Mouse (Mus musculus) left cerebral cortex, postnatal 14 days (tissue): ENCODE data around the gene Bcdin3d. TPM values are rescaled to one million over a fixed set of nuclear protein-coding genes. Genes with fewer than 3 reads are reported as not detected.

Source experiments
- DNase-seq, 2 experiments: peaks; one replicate each; pipeline ENCODE4 v3.0.0; 2021 to 2022; ENCODE audit warnings: low spot score in 2 of 2, mixed read lengths in 1 of 2
- intact Hi-C: fragments of 180-260 bp; cut with DNase I; formaldehyde crosslinking; loops from one replicate; pipeline ENCODE4 v1.15.1; 2025
- total RNA-seq, 2 experiments: library from RNA; stranded (reverse); gene quantifications; 2 replicates each; pipeline ENCODE4 v1.2.3; 2021

Gene Bcdin3d
- total RNA-seq, 2 experiments from 2014 or later: 4.7 to 4.8 TPM

- intact Hi-C loops: no loop called here
- no peak for DNase-seq
Observed at GRCm38 (mm10) chr15:99420101-99420500, 54.4 kb downstream of the Bcdin3d start.

Other genes with a start within 250 kb of the Bcdin3d start
- gene Kcnh3, start 249.9 kb downstream of the Bcdin3d start, total RNA-seq: 100 to 1,000 TPM; 161 to 175 TPM
- 10 to 100 TPM; 93.7 to 99.6 TPM for gene Mcrs1, start 222.8 kb downstream of the Bcdin3d start, total RNA-seq
- gene Prpf40b, start 179.6 kb downstream of the Bcdin3d start, total RNA-seq: 10 to 100 TPM; 95.4 to 99.5 TPM
- 1 to 10 TPM; 1.7 to 2.2 TPM for gene Fam186b, start 178.8 kb downstream of the Bcdin3d start, total RNA-seq
- 10 to 100 TPM; 11.3 to 13.4 TPM for gene Fmnl3, start 104.2 kb downstream of the Bcdin3d start, total RNA-seq
- gene Tmbim6, start 81.8 kb downstream of the Bcdin3d start, total RNA-seq: 100 to 1,000 TPM; 330 to 349 TPM
- 10 to 100 TPM; 27.6 to 35.6 TPM for gene Nckap5l, start 17.0 kb downstream of the Bcdin3d start, total RNA-seq
- gene Faim2, start 53.4 kb upstream of the Bcdin3d start, total RNA-seq: 100 to 1,000 TPM; 220 to 261 TPM
- gene Aqp2, start 104.3 kb upstream of the Bcdin3d start, total RNA-seq: under 1 TPM in 1 of 2 experiments, not detected in 1; 0.33 TPM
- 1 to 10 TPM in 1 of 2 experiments, under 1 TPM in 1; 0.93 to 1.4 TPM for gene Aqp5, start 116.1 kb upstream of the Bcdin3d start, total RNA-seq
- gene Aqp6, start 126.7 kb upstream of the Bcdin3d start, total RNA-seq: under 1 TPM; 0.44 to 0.48 TPM
- 1 to 10 TPM; 9.2 to 10.0 TPM for gene Racgap1, start 176.9 kb upstream of the Bcdin3d start, total RNA-seq
- 10 to 100 TPM; 83.1 to 91.8 TPM for gene Asic1, start 195.6 kb upstream of the Bcdin3d start, total RNA-seq
- 100 to 1,000 TPM; 142 to 143 TPM for gene Smarcd1, start 227.4 kb upstream of the Bcdin3d start, total RNA-seq
- 1 to 10 TPM; 5.6 to 8.1 TPM for gene Gm17349, start 230.8 kb upstream of the Bcdin3d start, total RNA-seq
- gene Gpd1, start 242.8 kb upstream of the Bcdin3d start, total RNA-seq: 10 to 100 TPM; 34.1 to 35.5 TPM